Mouse (Mus musculus) cerebellum, adult 18-20 months (tissue): ENCODE measurements around the gene Six1.
"Not testable (repeated sequence)": the region's sequence is repeated elsewhere in the genome, so short reads cannot be mapped to it uniquely, and the experiment has no call there.

Experiments
- DNase-seq, 2 experiments: peaks; one replicate each; pipeline ENCODE4 v3.0.0; 2021

The Six1 gene

DNA sequence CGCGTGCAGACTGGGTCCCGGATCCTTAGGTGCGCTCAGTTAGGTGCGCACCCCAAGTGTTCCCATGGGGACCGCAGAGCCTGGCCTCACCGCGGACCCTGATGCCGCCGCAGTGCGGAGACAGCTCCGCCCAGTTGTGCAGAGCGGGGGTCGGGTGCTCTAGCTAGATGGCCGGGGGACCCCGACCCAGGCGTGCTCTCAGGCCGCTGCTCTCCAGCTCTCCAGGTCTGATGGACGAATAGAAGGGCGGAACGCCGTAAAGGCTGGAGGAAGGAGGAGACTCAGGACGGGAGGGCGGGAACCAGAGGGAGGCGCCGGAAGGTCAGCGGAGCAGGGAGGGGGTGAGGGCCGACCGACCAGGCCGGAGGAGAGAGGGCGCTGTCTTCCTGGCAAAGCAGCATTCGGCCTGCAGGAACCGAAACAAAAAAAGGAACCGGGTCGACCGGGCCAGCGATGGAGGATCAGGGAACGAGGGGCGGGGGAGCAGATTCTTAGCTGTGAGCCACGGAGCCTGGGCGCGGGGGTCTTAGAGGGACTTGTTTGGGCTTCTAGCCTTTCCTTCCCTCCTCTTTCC, at the start of gene Six1:
Gene Six1 (minus strand): TSS at position 220 of the 574 bp plus-strand sequence.
- peak; percentile 21 to 28 for DNase-seq

DNA sequence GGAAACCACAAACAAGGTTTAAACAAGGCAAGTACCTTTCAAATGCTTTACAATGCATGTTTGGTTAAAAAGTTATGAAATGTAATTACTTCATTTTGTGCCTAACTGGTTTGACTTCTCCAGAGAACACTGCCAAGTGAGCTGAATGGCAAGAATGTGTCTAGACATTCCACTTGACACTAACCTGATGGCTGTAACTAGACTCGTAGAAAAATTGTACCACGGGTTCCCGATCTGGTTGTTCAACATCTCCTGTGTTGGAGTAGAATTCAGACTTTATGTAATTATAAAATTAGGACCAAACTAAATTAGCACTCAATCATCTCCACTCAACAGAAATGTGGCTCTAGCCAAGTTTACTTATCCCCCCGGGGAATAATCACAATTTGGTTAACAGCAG, 44.9 kb upstream of the Six1 start:
- no peak for DNase-seq

DNA sequence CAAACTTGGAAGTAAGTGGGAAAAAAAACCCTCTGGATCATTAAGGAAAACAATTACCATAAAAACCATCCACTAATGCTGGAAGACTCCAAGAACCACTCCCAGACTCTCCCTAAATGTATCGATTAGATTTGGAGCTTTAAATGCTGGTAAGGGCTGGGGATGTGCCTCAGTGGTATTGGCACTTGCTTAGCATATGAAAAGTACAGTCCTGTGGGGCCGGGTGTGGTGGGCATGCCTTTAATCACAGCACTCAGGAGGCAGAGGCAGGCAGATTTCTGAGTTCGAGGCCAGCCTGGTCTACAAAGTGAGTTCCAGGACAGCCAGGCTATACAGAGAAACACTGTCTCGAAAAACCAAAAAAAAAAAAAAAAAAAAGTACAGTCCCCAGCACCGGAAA, 42.5 kb upstream of the Six1 start:
- not testable (repeated sequence) for DNase-seq

DNA sequence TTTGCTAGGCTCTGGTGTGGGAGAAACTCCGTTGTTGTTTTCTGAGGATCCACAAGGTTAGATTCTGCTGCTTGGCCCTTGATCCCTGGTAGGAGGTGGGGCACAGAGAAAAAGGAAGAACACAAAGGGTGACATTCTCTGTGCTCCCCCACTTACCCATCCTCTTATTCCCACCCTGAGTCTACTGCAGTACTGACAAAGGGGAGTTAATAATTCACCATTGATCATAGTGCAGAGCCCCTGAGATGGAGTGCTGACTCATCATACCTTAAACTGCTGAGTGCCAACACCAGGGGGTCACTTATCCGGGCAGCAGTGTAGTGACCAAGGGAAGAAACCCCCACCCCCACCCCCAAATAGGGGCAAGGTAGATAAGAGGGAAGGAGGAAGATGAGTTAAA, 40.9 kb upstream of the Six1 start:
- DNase-seq: no peak

DNA sequence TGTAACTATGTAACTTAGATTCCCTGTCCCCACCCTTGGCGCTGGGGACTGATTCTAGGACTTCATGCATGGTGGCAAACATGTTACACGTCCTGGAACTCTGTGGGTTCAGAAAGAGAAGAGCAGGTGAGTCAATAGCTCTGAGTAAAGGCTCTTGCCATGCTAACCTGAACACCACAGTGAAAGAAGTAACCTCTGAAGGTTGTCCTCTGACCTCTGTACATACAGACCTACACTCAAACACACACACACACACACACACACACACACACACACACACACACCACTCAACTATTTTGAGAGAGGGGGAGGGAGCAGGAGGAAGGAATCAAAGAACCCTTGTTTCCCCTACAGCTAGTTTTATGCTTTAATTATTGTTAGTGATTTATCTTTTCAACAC, 40.5 kb upstream of the Six1 start:
- DNase-seq: no peak

DNA sequence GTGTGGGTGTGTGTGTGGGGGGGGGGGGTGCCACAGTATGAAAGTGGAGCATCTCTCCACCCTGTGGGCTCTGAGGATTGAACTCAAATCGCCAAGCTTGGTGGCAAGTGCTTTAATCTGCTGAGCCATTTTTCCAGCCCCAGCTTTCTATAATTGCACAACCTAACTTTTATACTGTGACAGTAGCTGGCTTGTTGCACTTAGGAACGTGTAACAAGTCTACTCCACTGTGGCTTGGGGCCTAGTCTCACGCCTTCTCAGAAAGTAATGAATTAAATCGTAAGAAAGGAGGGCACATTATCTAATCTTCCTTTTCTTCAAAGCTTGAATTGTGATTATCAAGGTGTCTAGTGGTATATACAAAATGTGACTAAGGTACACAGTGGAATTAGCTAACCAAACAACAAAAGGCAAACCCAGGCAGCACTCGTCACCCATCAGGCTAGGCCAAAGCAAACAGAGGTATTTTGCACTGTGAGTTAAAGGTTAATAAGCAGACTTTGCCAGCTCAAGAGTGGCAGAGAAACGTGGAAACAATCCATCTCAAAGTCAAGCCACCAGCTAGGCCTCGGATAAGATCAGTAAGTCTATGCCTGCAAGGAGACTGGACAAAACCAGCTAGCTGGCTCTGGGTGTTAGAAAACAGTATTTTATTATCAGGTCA, 37.1 kb upstream of the Six1 start:
- DNase-seq: no peak

DNA sequence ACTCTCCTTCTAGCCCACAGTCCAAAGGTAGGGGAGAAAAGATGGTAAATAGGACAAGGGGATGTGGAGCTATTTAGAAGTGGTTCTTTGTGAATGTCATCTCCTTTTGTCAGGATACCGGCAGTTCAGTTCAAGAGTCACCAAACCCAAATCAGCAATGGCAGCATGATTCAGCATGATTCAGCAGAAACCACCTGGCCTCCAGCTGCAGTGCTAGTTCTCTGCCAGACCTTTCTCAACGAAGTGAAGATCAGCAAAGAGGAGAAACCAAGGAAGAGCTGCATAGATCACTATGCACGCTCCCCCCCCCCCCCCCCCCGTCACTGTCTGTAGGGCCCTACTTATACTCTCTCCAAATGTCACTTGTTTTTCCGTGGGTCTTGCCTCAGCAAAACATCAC, 35.2 kb upstream of the Six1 start:
- DNase-seq: no peak

DNA sequence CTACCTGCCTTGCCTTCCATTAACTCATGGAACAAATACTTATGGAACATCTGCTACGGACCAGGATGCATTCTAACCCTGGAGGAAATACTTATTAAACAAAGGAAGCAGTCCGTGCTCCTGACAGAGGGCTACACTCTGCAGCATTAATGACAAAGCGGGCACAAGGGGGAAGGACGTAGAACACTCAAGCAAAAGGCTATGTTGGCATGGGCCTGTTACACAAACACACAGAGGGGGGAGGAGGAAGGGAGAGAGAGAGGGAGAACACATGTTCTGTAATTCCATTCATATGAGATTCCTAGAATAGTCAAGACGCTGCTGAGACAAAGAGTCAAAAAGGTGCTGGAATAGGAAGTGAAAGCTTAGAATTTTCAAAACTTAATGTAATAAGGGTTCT, 34.8 kb upstream of the Six1 start:
- no peak for DNase-seq

DNA sequence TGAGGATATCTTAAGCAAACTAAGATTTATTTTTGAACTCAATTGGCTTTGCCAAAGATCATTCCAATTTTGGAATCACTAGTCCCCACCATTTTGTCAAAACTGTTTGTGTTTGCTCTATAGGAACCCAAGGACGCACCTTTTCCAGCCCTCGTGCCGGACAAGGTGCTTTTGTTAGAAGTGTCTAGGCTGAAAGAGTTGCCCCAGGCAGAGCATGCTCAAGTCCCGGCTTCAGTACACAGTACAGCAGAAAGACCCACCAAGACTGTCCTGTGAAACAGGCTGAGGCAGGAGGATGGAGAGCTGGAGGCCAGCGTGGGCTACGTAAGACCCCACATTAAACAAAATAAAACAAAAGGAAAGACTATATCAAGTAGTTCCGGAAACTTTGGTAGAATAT, 33.4 kb upstream of the Six1 start:
- DNase-seq: no peak

DNA sequence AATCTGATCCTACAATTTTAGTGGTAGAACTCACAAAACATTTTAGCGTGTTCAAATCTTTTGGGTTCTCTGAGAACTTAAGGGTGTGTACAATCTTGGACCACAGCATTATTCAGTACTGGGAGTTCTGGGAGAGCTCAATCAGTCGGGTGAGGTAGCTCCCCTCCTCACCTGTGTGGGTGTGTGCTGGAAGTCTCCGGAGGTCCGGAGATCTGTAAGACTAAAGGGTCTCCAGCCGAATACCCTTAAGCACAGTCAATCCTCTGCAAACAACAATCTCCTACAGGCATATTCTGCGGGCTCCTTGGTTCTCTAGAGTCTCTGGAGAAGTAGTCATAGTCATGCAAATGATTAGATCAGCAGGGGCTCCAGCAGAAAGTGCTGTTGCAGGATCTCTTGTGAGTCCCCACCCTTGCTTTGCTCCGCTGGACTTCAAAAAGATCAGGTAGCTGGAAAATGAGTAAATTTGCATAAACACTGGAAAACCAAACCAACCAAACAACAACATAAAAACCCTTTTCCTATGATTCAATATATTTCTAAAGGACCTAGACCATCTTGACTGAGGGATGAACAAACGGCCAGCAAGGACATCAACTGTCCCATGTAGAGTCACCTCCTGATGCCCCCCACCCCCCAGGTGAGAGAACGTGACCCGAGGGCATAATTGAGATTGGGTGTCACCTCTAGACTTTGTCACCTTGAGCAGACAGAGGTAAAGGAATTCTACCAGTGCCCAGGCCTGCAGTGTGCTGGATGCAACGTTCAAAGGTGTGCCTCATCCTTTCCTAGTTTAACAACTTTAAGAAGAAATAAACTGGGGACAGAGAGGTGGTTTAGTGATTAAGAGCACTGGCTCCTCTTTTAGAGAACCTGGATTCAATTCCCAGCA, 32.3 kb upstream of the Six1 start:
- DNase-seq: no peak

DNA sequence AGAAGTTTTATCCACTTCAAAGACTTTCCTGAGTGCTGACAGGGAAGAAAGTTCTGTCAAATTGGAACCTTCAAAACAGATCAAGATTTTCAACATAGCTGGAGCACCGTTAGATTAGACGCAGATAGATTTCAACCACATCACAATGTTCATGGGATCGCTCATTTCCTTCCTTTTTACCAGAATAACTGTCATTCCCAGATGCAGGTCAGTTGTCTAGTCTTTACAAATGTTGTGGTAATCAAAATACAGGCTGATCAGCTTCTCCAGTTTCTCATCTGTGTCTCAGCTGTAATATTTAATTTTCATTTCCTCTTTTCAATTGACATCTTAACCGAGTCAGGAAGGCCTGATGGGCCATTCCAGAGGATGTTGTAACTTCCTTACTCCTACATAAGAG, 30.1 kb upstream of the Six1 start:
- DNase-seq: no peak

DNA sequence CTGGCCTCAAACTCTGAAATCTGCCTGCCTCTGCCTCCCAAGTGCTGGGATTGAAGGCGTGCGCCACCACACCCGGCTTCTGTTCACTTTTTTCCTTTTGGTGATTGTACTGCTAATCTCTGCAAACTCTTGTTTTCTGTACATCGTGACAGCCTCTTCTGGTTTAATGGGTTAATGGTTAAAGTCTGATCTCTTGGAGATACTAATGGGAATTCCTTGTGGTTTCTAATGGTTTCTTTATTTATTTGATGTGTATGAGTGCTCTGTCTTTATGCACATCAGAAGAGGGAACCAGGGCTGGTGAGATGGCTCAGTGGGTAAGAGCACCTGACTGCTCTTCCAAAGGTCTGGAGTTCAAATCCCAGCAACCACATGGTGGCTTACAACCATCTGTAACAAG, 28.1 kb upstream of the Six1 start:
- DNase-seq: not testable (repeated sequence)

DNA sequence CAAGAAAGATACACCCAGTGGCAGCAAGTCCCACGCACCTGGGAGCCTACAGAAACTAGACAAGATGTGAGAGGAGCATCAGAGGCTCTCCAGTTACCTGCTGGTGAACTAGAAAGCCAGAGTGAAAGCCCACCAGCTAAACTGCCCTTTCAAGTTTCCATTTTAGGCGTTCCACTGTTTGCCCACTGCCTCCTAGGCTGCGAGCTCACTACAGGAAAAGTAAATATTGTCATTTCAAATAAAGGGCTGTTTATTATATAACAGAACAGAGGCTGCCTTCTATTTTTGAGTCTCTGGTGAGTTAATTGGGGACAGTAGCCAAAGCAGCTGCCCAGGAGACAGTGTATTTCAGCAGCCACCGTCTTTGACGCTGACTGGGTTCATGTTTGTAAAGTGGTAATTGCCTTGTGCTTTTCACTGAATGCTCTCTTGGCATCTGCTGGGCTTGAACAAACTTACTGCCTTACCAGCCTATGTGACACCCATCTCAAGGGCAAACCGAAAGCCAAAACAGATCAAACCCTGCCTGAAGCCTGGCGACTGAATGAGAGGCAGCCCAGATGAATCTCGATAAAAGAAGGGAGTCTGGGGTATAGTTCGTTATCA, 7.2 kb upstream of the Six1 start:
- no peak for DNase-seq

DNA sequence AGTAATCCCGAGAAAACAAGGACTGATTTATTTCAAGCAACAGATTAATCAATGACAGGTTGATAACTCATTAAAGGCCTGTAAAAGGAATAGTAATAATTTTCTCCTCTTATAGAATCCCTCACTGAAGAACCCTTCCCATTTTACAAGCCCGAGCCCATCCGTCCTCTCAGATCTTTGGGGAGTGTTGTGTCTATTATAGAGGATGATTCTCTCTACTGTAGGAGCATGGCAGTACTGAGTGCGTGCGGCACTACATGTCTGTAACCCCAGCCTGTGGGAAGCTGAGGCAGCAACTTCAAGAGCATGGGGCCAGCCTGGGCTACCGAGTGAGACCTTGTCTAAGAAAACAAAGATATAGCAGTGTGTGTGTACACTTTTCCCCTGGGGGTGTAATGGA, 3.8 kb upstream of the Six1 start:
- DNase-seq: no peak

DNA sequence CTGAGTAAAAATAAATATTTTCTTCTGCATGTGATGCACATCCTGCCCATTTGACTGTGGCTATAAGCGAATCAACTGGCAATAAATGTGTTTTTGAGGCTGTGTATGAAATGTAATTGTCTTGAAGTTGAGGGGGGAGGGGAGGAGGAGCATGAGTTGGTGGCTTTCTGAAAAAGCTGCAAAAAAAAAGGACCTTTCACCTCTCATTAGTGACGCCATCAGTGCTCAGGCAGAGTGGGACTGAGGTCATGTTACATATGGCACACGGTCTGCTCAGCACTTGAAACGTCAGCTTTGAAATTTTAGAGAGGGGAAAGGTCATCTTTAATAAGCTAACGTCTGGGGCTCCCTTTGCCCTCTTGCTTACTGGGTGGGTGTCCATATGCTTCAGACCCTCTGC, 1.8 kb upstream of the Six1 start:
- DNase-seq: no peak

DNA sequence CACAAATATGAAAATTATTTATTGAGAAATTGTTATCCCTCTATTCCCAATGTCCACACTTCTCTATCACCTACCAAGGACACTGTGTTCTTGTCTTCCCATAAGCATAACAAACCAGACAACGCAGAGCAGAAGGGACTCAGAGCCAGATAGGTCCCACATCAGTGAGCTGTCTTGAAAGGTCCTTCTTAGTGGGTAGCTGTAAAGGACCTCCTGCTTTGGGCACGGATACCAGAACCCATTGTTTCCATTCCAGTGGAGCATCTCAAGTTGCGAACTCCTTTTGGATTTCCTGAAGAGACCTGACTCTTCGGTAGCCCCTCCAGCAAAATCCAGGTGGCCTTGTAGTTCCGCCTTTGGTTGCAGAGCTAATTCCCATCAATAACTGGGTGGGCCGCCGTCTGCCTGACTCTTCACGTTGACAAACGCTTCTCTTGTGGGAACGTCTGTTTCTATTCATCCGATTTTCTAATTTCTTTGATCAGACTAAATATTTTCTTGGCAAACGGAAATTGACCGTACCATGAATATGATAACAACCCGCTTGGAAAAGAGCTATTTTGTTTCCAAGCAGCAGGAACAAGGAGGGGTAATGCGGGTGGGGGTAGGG, 994 bp upstream of the Six1 start:
- DNase-seq: no peak

DNA sequence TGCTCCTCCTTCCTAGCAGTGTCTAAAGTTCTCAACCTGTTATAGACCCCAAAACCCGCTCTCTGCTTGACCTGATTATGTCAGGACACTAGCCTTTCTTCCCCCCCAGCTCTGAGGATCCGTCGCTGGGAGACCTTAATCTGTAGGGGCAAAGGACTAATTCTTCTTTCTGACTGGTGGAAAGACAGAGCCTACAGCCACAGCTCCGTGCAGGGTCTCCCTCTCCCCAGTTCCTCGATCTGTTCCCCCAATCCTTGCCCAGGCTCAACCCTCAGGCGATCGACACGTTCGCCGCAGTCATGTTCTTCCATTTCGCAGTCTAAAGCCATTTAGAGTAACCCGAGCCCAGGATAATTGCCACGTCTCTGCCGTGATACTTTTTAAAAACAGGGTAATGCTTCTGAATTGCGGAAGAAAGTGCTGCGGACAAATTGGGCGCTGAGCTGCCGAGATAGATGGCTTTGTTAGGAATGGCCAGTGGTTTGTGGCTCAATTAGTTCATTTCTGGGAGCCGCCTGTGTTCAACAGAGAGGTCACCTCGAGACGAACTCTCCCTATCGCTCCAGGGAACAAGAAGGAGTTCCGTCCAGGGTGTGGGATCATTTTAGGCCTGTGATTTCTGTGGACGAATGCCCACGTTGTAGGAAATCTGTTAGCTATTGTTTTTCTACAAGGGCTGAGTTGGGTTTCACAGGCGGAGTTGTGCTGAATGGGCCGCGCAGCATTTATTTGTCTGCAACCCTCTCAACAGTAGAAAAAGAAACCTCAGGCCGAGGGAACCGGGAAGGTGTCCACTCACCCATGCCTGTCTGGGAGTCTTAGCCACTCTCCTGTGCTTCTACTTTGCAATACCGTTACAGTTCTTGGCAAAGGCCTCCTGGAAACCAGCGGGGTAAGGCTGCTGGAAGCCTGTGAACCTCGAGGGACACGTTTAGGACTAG, 766 bp downstream of the Six1 start:
- peak in 1 of 2 experiments; percentile 22 for DNase-seq

DNA sequence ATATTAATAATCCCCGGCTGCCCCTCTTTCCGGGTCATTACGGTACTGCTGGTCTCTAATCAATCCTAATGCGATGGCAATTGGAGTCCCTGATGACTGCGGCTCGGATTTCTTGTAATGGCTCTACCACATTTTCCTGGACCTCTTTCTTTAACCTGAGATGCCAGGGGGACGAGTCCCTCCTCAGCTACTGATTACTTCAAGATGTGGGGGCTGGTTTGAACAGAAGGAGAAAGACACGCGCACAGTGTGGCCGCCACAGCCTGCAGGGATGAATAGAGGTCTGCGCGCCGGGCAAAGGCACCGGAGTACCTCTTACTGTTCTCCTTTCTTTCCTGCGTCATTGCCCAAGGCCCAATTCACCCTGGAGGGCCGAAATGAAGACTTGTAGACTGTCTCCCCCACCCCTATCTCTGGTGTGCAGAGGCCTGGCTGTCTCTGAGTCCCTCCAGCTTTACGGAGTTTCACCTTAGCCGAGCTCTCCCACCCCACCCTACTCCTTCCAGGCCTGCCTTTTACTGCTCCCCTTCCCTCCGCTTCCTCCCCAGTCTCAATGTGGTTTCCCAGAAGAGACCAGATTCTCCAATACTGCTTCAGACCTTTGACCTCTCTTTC, 1.5 kb downstream of the Six1 start:
- DNase-seq: no peak

DNA sequence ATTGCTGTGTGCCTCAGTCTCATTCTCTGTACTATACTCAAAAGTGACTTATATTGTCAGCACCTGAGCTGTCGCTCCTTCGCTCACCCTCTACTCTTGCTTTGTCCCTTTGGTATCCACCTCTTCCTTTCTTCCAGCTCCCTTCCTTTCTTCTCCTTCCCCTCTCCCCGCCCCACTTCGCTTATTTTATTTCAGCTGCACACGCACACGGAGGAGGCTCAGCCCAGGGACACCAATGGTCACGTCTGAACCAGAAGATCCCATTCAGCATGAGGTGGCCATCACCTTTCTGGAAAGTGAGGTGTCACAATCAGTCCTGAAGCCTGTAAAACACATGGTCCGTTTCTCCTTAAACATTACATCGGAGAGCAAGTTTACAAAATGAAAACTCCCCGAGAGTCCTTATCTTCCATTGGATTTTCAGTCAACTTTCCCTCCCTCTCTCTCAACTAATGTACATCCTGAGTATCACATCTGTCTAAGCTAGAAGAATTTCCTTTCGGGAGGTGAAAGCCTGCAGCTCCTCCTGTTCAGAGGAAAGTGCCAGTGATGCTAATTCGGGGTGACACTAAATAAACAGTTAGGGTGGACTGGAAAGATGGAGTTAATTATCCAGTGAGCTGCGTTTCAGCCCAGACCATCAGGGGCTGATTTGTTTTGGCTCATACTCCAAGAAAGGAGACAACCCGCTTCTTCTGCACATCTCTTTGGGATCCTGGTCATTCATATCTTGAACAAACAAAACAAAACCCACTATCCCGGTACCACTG, 2.7 kb downstream of the Six1 start:
- DNase-seq: no peak

DNA sequence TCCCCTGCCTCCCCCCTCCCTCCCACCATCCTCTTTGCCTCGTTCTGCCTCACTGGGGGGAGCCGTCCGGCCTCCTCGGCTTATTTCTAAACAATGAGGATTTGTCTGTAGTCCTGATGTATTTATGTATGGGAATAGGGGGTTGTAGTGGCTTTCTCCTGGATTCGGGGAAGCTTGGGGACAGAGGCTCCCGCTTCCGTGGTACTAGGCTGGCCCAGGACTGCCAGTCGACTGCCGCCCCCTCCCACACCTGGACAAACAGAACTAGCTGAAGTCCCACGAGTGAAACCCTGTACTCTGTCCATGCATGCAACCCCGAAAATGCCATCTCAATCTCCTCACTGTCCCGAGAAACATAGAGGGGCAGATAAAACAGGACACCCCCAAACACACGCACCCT, 3.4 kb downstream of the Six1 start:
- DNase-seq: no peak
